Mouse (Mus musculus): Measurements from ENCODE around the gene Tmem151b. TPM values are rescaled to one million over a fixed set of nuclear protein-coding genes. Genes with fewer than 3 reads are reported as not detected.
A peak's percentile ranks its signal among the peaks of the same experiment; 100 is the strongest.

Gene Tmem151b
- polyA plus RNA-seq, 1 experiment: 0.37 TPM

DNA sequence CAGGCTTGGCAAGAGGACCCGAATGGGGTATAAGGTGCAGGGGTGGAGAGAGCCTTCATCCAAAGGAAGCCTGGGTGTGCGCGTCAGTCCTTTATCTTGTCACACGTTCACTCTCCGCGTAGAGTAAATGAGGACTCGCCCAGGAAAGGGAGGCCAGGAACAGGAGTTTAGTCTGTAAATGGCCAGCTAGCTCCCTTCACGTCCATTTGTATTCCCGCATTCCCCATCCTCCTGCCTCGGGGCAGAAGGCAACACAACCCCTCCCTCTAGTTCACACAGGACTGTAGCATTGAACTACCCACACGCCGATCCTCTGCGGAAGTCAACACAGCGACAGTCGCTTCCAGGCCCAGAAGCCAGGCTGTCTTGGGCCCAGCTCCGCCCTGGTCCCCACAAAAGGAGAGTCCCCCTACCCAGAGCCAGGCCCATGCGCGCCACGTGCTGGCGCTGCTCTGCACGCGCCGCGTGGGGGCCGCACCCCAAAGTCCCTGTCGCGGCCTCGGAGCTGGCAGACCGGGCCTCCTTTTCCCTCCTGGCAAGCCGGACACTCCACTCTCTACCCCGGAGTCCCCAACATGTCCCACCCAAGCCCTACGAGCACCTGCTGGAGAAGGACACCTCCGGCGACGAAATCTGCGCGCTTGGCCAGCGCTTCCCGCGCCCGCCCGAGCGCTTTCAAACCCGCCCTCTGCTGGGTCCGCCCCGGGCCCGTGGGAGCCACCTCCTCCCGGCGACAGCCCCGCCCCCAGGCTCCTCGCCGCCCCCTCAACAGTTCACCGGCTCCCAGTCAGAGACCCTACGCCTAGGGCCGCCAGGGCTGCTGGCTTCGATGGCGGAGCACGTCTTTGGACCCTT lies 45.6 kb upstream of the Tmem151b start:
- TF ChIP-seq POLR2A (IDR thresholded peaks at IDR 0.05; ENCODE audit: control insufficient read depth, low read depth, low read length) (no peak; the same call in 1 of the 2 replicates), CTCF (IDR thresholded peaks at IDR 0.05; ENCODE audit: control insufficient read depth, insufficient read depth, insufficient replicate concordance, low read depth, low read length) (no peak)
- Histone ChIP-seq H3K36me3 (ENCODE audit: control insufficient read depth, insufficient read depth, low read length) (no peaks in the 10 kb centered on the region), H3K27me3 (ENCODE audit: control insufficient read depth, insufficient read depth, low read length) (no peaks in the 10 kb centered on the region), H3K4me1 (ENCODE audit: control insufficient read depth, insufficient read depth, low read length) (peaks cover 34% of the 10 kb centered on the region), H3K27ac (ENCODE audit: control insufficient read depth, insufficient read depth, low read depth, low read length) (peak overlapping the region; percentile 92), H3K4me3 (ENCODE audit: control insufficient read depth, low read depth, low read length) (peak overlapping the region; percentile 95)

DNA sequence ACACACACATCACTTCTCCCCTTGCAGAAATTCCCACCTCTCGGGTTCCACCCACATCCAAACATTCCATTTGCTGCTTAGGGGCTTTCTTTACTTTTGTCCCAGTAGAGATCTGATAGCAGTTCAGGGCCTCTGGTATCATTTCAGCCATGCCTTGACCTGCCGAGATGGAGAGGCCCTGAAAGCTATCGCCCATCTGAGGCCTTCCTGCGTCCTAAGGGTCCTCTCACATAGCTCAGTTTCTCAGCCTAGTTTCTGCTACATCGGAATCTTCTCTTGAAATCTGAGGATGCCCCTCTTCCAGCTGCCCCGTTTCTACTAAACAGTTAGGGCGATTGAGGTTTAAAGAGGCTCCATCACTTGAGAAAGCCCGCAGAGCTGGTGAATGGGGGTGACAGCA lies 44.7 kb upstream of the Tmem151b start:
- H3K27ac ChIP-seq (ENCODE audit: control insufficient read depth, insufficient read depth, low read depth, low read length): peak overlapping the region; percentile 92
- no peak for TF ChIP-seq POLR2A (IDR thresholded peaks at IDR 0.05; ENCODE audit: control insufficient read depth, low read depth, low read length)
- TF ChIP-seq CTCF (IDR thresholded peaks at IDR 0.05; ENCODE audit: control insufficient read depth, insufficient read depth, insufficient replicate concordance, low read depth, low read length): no peak
- H3K4me3 ChIP-seq (ENCODE audit: control insufficient read depth, low read depth, low read length): peak overlapping the region; percentile 95
- H3K36me3 ChIP-seq (ENCODE audit: control insufficient read depth, insufficient read depth, low read length): no peaks in the 10 kb centered on the region
- peaks cover 32% of the 10 kb centered on the region for H3K4me1 ChIP-seq (ENCODE audit: control insufficient read depth, insufficient read depth, low read length)
- H3K27me3 ChIP-seq (ENCODE audit: control insufficient read depth, insufficient read depth, low read length): no peaks in the 10 kb centered on the region

DNA sequence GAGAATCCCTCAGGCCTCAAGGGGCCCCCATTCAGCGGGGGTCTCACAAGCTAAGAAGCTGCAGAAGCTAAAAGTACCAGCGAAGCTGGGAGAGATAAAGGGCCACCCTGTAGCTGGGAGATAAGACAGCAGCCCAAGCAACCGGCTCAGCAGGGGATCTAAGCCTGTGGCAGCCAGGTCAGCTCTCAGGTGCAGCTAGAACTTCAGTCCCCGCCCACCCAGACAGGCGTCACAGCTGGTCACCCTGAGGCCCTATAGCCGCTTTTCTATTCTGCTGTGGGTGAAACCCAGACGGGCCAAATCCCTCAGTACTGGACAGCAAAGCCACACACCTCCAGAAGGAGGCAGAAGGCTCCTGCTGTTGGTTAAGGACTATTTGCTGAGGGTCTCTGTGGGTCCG lies 44.0 kb upstream of the Tmem151b start:
- Histone ChIP-seq H3K27ac (ENCODE audit: control insufficient read depth, insufficient read depth, low read depth, low read length) (peak overlapping the region; percentile 50), H3K27me3 (ENCODE audit: control insufficient read depth, insufficient read depth, low read length) (no peaks in the 10 kb centered on the region), H3K4me3 (ENCODE audit: control insufficient read depth, low read depth, low read length) (peak overlapping the region; percentile 95), H3K36me3 (ENCODE audit: control insufficient read depth, insufficient read depth, low read length) (no peaks in the 10 kb centered on the region), H3K4me1 (ENCODE audit: control insufficient read depth, insufficient read depth, low read length) (peaks cover 32% of the 10 kb centered on the region)
- TF ChIP-seq POLR2A (IDR thresholded peaks at IDR 0.05; ENCODE audit: control insufficient read depth, low read depth, low read length) (no peak), CTCF (IDR thresholded peaks at IDR 0.05; ENCODE audit: control insufficient read depth, insufficient read depth, insufficient replicate concordance, low read depth, low read length) (no peak)

DNA sequence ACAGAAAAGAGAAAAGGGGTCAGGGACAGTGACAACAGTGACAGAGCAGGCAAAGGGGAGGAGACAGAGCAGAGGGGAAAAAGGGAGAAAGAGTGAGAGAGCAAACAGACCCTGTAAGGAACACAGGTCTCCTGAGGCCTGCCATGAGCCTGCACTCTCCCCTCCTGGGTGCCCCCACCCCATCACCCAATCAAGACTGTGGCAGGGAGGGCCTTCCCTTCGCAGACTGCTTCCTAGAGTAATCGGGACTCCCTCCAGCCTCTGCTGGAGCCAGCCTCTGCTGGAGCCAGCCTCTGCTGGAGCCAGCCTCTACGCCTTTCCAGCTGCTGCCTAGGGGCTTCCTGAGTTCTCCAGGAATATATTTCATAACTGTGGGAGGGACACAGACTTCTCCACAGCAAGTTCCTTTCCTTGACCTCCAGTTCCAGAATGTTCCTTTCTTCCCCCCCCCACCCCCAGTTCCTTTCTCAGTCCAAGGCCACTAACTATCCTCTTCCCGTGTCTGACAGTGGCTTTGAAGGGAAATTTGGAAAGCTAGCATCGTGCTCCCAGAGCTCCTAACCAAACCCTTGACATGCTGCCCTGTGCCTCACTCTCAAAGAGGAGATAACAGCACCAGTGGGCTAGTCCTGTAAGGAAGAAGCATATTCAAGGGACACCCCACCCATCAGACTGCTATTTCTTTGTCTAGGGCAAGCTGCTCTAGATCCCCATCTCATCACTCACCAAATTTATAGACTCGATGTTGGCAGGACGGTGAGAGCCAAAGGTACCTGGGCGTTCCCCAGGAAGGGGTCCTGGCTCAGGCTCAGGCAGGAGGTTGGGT lies 43.3 kb upstream of the Tmem151b start:
- Histone ChIP-seq H3K4me1 (ENCODE audit: control insufficient read depth, insufficient read depth, low read length) (peaks cover 32% of the 10 kb centered on the region), H3K4me3 (ENCODE audit: control insufficient read depth, low read depth, low read length) (peak overlapping the region; percentile 51), H3K27me3 (ENCODE audit: control insufficient read depth, insufficient read depth, low read length) (no peaks in the 10 kb centered on the region), H3K36me3 (ENCODE audit: control insufficient read depth, insufficient read depth, low read length) (no peaks in the 10 kb centered on the region), H3K27ac (ENCODE audit: control insufficient read depth, insufficient read depth, low read depth, low read length) (peak overlapping the region; percentile 85)
- TF ChIP-seq POLR2A (IDR thresholded peaks at IDR 0.05; ENCODE audit: control insufficient read depth, low read depth, low read length): no peak; the same call in 1 of the 2 replicates
- no peak for TF ChIP-seq CTCF (IDR thresholded peaks at IDR 0.05; ENCODE audit: control insufficient read depth, insufficient read depth, insufficient replicate concordance, low read depth, low read length)

DNA sequence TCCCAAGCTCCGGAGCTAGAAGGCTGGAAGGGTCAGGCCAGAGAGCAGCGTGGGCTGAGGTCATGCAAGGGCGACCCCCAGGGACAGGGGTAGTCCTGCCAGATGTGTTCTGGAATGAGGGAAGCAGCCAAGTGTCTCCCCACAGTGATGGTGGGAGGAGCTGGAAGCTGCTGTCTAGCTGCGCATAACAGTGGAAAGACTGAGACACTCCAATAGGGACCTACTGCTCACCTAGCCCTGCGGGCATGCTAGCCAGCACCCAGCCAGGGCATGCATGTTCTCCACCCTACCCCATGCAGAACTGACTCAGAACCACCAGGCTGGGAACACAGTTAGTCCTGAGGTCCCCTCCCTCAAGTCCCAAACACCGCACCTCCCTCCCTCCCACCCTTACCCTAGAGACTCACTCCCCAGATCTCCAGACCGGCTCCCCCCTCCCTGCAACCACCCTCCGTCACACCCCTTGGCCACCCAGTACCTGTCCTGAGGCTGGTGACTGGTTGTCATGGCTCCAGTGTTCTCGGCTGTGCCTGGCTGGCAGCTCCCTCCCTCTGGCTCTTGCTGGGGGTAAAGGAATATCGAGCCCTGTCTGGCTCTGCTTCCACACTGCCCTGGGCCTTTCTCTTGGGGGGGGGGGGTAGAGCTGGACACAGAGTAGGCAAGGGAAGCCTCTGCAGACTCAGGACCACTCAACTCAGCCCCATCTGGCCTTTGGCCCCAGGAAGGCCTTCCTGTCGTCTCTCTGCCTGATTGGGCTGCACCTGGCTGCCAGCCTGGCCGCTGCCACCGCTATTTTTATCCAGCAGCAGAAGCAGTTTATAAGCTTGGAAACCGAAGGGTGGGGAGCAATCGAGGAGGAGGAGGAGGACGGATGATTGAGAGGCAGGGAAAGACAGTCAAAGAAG lies 42.5 kb upstream of the Tmem151b start:
- peaks cover 30% of the 10 kb centered on the region for H3K4me1 ChIP-seq (ENCODE audit: control insufficient read depth, insufficient read depth, low read length)
- peak overlapping the region; percentile 85 for H3K27ac ChIP-seq (ENCODE audit: control insufficient read depth, insufficient read depth, low read depth, low read length)

DNA sequence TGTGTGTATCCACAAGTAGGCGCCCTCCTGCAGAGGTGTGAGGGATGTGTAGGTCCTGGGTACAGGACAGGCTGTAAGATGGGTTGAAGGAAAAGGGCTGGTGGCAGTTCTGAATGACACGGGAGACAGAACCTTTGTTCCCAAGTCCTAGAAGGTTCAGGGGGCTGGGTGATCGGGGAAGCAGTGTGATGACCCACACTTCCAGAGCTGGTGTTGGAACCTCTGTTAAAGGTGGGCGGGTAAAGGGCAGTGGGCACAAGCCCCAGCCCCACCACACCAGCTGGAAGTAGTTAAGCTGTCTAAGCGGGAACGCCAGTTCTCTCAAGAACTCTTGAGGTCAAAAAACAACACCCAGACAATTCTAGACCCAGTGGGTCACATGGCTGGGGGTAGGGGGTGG lies 40.9 kb upstream of the Tmem151b start:
- no peaks in the 10 kb centered on the region for H3K27me3 ChIP-seq (ENCODE audit: control insufficient read depth, insufficient read depth, low read length)
- TF ChIP-seq POLR2A (IDR thresholded peaks at IDR 0.05; ENCODE audit: control insufficient read depth, low read depth, low read length) (no peak), CTCF (IDR thresholded peaks at IDR 0.05; ENCODE audit: control insufficient read depth, insufficient read depth, insufficient replicate concordance, low read depth, low read length) (no peak)
- H3K4me3 ChIP-seq (ENCODE audit: control insufficient read depth, low read depth, low read length): no peak overlapping the region
- H3K36me3 ChIP-seq (ENCODE audit: control insufficient read depth, insufficient read depth, low read length): no peaks in the 10 kb centered on the region
- peaks cover 22% of the 10 kb centered on the region for H3K4me1 ChIP-seq (ENCODE audit: control insufficient read depth, insufficient read depth, low read length)
- no peak overlapping the region for H3K27ac ChIP-seq (ENCODE audit: control insufficient read depth, insufficient read depth, low read depth, low read length)

More for the DNA sequence above, 42.5 kb upstream of the Tmem151b start:
- peak overlapping the region; percentile 51 for H3K4me3 ChIP-seq (ENCODE audit: control insufficient read depth, low read depth, low read length)
- no peak for TF ChIP-seq POLR2A (IDR thresholded peaks at IDR 0.05; ENCODE audit: control insufficient read depth, low read depth, low read length)
- no peak for TF ChIP-seq CTCF (IDR thresholded peaks at IDR 0.05; ENCODE audit: control insufficient read depth, insufficient read depth, insufficient replicate concordance, low read depth, low read length)
- no peaks in the 10 kb centered on the region for H3K27me3 ChIP-seq (ENCODE audit: control insufficient read depth, insufficient read depth, low read length)
- no peaks in the 10 kb centered on the region for H3K36me3 ChIP-seq (ENCODE audit: control insufficient read depth, insufficient read depth, low read length)
